Comparison of ENCODE assay signal across 23 mouse cellular contexts in the genomic region with DNA sequence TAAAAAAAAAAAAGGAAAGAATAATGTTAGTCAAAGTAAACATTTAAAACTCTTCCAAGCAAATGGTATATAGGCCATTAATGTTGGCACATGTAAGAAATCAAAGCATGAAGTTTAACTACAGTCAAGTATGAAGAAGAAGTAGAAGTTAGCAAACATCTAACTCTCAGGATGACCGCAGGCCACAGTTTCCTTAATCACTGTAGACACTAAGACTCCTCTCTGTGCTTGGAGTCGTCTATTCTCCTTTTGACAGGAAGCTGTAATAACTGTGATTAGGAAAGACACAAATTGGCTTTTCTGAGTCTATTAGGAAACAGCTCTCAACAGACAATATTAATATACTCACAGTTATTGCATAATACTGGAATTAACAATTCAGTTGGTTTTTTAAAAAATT.
A peak's percentile ranks its signal among the peaks of the same experiment; 100 is the strongest.
DNase-seq lines count a peak whose midpoint lies in the region; ATAC-seq and TF ChIP-seq lines count a peak whose summit lies in the region.
"Had no signal": no experiment of that assay in that cellular context is flagged by ENCODE, and none has a peak within 500 bp of the region (broad histone marks: within the 10 kb centered on the region; RNA-seq: fewer than 3 reads in every experiment).

No protein-coding gene starts in this region.

- 60% methylated on average over 2 of the region's 2 CpGs for WGBS in lung, postnatal 0 days
- 53% methylated on average over 2 of the region's 2 CpGs for WGBS in lung, adult 2 months
- 42% methylated on average over 2 of the region's 2 CpGs for WGBS in liver, embryonic 16.5 days (ENCODE audit: insufficient replicate concordance)

- no peak for TF ChIP-seq CTCF in lung, postnatal 0 days (IDR thresholded peaks at IDR 0.05)
- TF ChIP-seq CTCF in lung, adult 2 months (IDR thresholded peaks at IDR 0.05; ENCODE audit: insufficient read depth, low read length): no peak
- no peak for TF ChIP-seq CTCF in layer of hippocampus, adult 2 months (conservative IDR thresholded peaks at IDR 0.05)

- H3K9me3 ChIP-seq in lung, postnatal 0 days (ENCODE audit: low read length): no peaks in the 10 kb centered on the region
- H3K9me3 ChIP-seq in liver, embryonic 16.5 days (replicated peaks; ENCODE audit: control insufficient read depth, low read length): no peaks in the 10 kb centered on the region
- H3K9me3 ChIP-seq: embryonic facial prominence, embryonic 10.5 days; forebrain, embryonic 10.5 days; heart, embryonic 15.5 days; hindbrain, embryonic 15.5 days; midbrain, embryonic 13.5 days; neural tube, embryonic 12.5 days; stomach, embryonic 15.5 days had no signal

- no peak for TF ChIP-seq EP300 in lung, postnatal 0 days (IDR thresholded peaks at IDR 0.05)

- no peak overlapping the region for H3K9ac ChIP-seq in lung, postnatal 0 days (replicated peaks; ENCODE audit: low read depth)
- no peak overlapping the region for H3K9ac ChIP-seq in liver, embryonic 16.5 days (ENCODE audit: low read depth, low read length)
- H3K9ac ChIP-seq: heart, embryonic 15.5 days; hindbrain, embryonic 15.5 days; lung, embryonic 14.5 days; midbrain, embryonic 13.5 days; neural tube, embryonic 12.5 days; stomach, embryonic 15.5 days had no signal

- H3K27me3 ChIP-seq in lung, postnatal 0 days (replicated peaks; ENCODE audit: insufficient read depth, low read length): no peaks in the 10 kb centered on the region
- no peaks in the 10 kb centered on the region for H3K27me3 ChIP-seq in liver, embryonic 16.5 days (ENCODE audit: control insufficient read depth, insufficient read depth, low read depth, low read length)
- H3K27me3 ChIP-seq: heart, embryonic 15.5 days; hindbrain, embryonic 15.5 days; midbrain, embryonic 13.5 days; neural tube, embryonic 12.5 days; stomach, embryonic 15.5 days had no signal

- H3K4me2 ChIP-seq in lung, postnatal 0 days (replicated peaks; ENCODE audit: low read depth, low read length): no peak overlapping the region
- H3K4me2 ChIP-seq in liver, embryonic 16.5 days (ENCODE audit: low read depth, low read length): no peak overlapping the region
- H3K4me2 ChIP-seq: heart, embryonic 15.5 days; hindbrain, embryonic 15.5 days; lung, embryonic 14.5 days; midbrain, embryonic 13.5 days; neural tube, embryonic 12.5 days; stomach, embryonic 15.5 days had no signal

- H3K4me1 ChIP-seq in lung, postnatal 0 days (ENCODE audit: insufficient read depth, low read depth, low read length): no peaks in the 10 kb centered on the region
- H3K4me1 ChIP-seq in lung, adult 2 months (ENCODE audit: control insufficient read depth, insufficient read depth, low read length): no peaks in the 10 kb centered on the region
- H3K4me1 ChIP-seq in liver, embryonic 16.5 days (ENCODE audit: control insufficient read depth, low read depth, low read length): no peaks in the 10 kb centered on the region
- H3K4me1 ChIP-seq: embryonic facial prominence, embryonic 10.5 days; forebrain, embryonic 10.5 days; heart, embryonic 15.5 days; hindbrain, embryonic 15.5 days; midbrain, embryonic 13.5 days; neural tube, embryonic 12.5 days; stomach, embryonic 15.5 days had no signal

- H3K4me3 ChIP-seq in lung, postnatal 0 days (ENCODE audit: low read depth, low read length): no peak overlapping the region
- no peak overlapping the region for H3K4me3 ChIP-seq in lung, adult 2 months (replicated peaks; ENCODE audit: extremely low read depth, low read depth, low read length)
- H3K4me3 ChIP-seq in liver, embryonic 16.5 days (ENCODE audit: low read depth, low read length): no peak overlapping the region
- H3K4me3 ChIP-seq in layer of hippocampus, adult 2 months: no peak overlapping the region
- H3K4me3 ChIP-seq: embryonic facial prominence, embryonic 10.5 days; forebrain, embryonic 10.5 days; heart, embryonic 15.5 days; hindbrain, embryonic 15.5 days; midbrain, embryonic 13.5 days; neural tube, embryonic 12.5 days; stomach, embryonic 15.5 days had no signal

- peaks cover 38% of the 10 kb centered on the region for H3K36me3 ChIP-seq in lung, postnatal 0 days (ENCODE audit: insufficient read depth, low read length)
- H3K36me3 ChIP-seq in liver, embryonic 16.5 days (ENCODE audit: control insufficient read depth, insufficient read depth): peaks cover 55% of the 10 kb centered on the region

- DNase-seq in lung, postnatal 0 days (ENCODE audit: low spot score): peak; percentile 33
- no peak for DNase-seq in lung, adult 2 months
- no peak for DNase-seq in layer of hippocampus, adult 2 months (ENCODE audit: low spot score in 2 of 2)
- DNase-seq: adrenal gland, postnatal 10 days; cerebellum, adult 9-10 months; gastrocnemius, postnatal 25 days; heart, postnatal 4 days; kidney, adult 2 months; lung, embryonic 14.5 days; thymus, postnatal 36 days had no signal

- TF ChIP-seq POLR2A in lung, adult 2 months (IDR thresholded peaks at IDR 0.05; ENCODE audit: borderline replicate concordance, extremely low read depth, low read depth, low read length): no peak

- no peak overlapping the region for H3K27ac ChIP-seq in lung, postnatal 0 days (ENCODE audit: low read length)
- H3K27ac ChIP-seq in liver, embryonic 16.5 days (ENCODE audit: low read length): no peak overlapping the region
- no peak overlapping the region for H3K27ac ChIP-seq in layer of hippocampus, adult 2 months
- H3K27ac ChIP-seq: embryonic facial prominence, embryonic 10.5 days; forebrain, embryonic 10.5 days; heart, embryonic 15.5 days; hindbrain, embryonic 15.5 days; kidney, postnatal 0 days; midbrain, embryonic 13.5 days; neural tube, embryonic 12.5 days; stomach, embryonic 15.5 days had no signal

- no peak; the same call in 1 of the 2 replicates for ATAC-seq in lung, postnatal 0 days
- peak; percentile 97 for ATAC-seq in common myeloid progenitor, adult 5-6 weeks (replicated peaks; ENCODE audit: low read depth, poor library complexity, severe bottlenecking)
- ATAC-seq in liver, embryonic 16.5 days (ENCODE audit: low read depth): peak; percentile 30
- peak; percentile 56; the same call in 1 of the 2 replicates for ATAC-seq in neutrophil, adult 5-6 weeks (ENCODE audit: extremely low read depth, insufficient number of reproducible peaks, low FRiP score, poor library complexity, severe bottlenecking)
- ATAC-seq in megakaryocyte-erythroid progenitor cell, adult 5-6 weeks (replicated peaks; ENCODE audit: low FRiP score, low TSS enrichment, poor library complexity, severe bottlenecking): no peak
- ATAC-seq: forebrain, embryonic 16.5 days; midbrain, embryonic 13.5 days had no signal

Comparison
In these comparisons a context has a peak if more than half of its experiments do, and no peak if none do; other contexts are left out.
1. ATAC-seq: peak in common myeloid progenitor, adult 5-6 weeks (single experiment), liver, embryonic 16.5 days (single experiment) and neutrophil, adult 5-6 weeks (single experiment); none in lung, postnatal 0 days (single experiment) and megakaryocyte-erythroid progenitor cell, adult 5-6 weeks (single experiment).